Mouse (Mus musculus): Measurements from ENCODE around the gene Serping1.

DNA sequence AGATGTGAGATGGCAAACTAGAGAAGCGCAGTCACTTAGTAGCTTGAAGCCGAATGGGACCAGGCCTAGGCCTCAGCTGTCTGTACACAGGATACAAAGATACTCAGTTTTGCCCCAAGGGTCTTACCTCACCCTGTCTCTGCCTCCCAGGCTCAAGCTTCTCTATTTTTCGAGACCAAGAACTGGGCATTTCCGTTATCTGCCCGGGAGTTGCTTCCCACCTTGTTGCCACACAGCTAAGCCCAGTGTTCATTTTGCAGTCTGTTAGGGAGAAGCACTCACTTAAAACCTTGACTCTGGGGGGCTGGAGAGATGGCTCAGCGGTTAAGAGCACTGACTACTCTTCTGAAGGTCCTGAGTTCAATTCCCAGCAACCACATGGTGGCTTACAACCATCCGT is 28.7 kb upstream of the Serping1 start:
- TF ChIP-seq CTCF (IDR thresholded peaks at IDR 0.05; ENCODE audit: low read depth, low read length) (no peak), POLR2A (IDR thresholded peaks at IDR 0.05; ENCODE audit: extremely low read depth, insufficient read depth, low read length) (no peak)

All from liver, adult 2 months (tissue).